Mouse (Mus musculus): ENCODE measurements at regions not wholly inside any gene's neighbourhood (a gene's known extent, or its start where the extent isn't known, plus 50 kb on each side); places are given as distances from the start of the nearest gene placed in this dataset.

GRCm38 (mm10) chr2:79158450-79159055 lies 96.7 kb upstream of the Itga4 start:
- WGBS: 64% methylated on average over 3 of the region's 3 CpGs
- no peak for ATAC-seq (replicated peaks; ENCODE audit: low FRiP score, low TSS enrichment, low read depth)
- H3K36me3 ChIP-seq (ENCODE audit: control insufficient read depth, insufficient read depth, low read length): no peaks in the 10 kb centered on the region
- no peak overlapping the region for H3K27ac ChIP-seq (ENCODE audit: low read depth)
- H3K4me3 ChIP-seq (ENCODE audit: low read depth, low read length): no peak overlapping the region
- no peak overlapping the region for H3K9ac ChIP-seq (ENCODE audit: low read length)
- no peaks in the 10 kb centered on the region for H3K27me3 ChIP-seq (replicated peaks; ENCODE audit: control insufficient read depth, insufficient read depth, low read length)
- no peak for DNase-seq (ENCODE audit: low spot score)
- no peaks in the 10 kb centered on the region for H3K9me3 ChIP-seq (ENCODE audit: control insufficient read depth, low read length)
- no peak overlapping the region for H3K4me2 ChIP-seq (ENCODE audit: low read length)
- H3K4me1 ChIP-seq (replicated peaks; ENCODE audit: control insufficient read depth, insufficient read depth, low read length): no peaks in the 10 kb centered on the region

GRCm38 (mm10) chr2:79159336-79159735 lies 95.9 kb upstream of the Itga4 start:
- Histone ChIP-seq H3K9me3 (ENCODE audit: control insufficient read depth, low read length) (no peaks in the 10 kb centered on the region), H3K9ac (ENCODE audit: low read length) (no peak overlapping the region), H3K4me3 (ENCODE audit: low read depth, low read length) (no peak overlapping the region), H3K27me3 (replicated peaks; ENCODE audit: control insufficient read depth, insufficient read depth, low read length) (no peaks in the 10 kb centered on the region), H3K27ac (ENCODE audit: low read depth) (no peak overlapping the region), H3K4me1 (replicated peaks; ENCODE audit: control insufficient read depth, insufficient read depth, low read length) (no peaks in the 10 kb centered on the region), H3K4me2 (ENCODE audit: low read length) (no peak overlapping the region), H3K36me3 (ENCODE audit: control insufficient read depth, insufficient read depth, low read length) (no peaks in the 10 kb centered on the region)
- DNase-seq (ENCODE audit: low spot score) (no peak), ATAC-seq (replicated peaks; ENCODE audit: low FRiP score, low TSS enrichment, low read depth) (no peak)
- 75% methylated on average over 5 of the region's 5 CpGs for WGBS

- H3K4me1 ChIP-seq (replicated peaks; ENCODE audit: control insufficient read depth, insufficient read depth, low read length): no peaks in the 10 kb centered on the region
- no peak for ATAC-seq (replicated peaks; ENCODE audit: low FRiP score, low TSS enrichment, low read depth)
- no peak overlapping the region for H3K4me2 ChIP-seq (ENCODE audit: low read length)
- H3K4me3 ChIP-seq (ENCODE audit: low read depth, low read length): no peak overlapping the region
- H3K36me3 ChIP-seq (ENCODE audit: control insufficient read depth, insufficient read depth, low read length): no peaks in the 10 kb centered on the region
- no peak for DNase-seq (ENCODE audit: low spot score)
- 60% methylated on average over 7 of the region's 7 CpGs for WGBS
- H3K9ac ChIP-seq (ENCODE audit: low read length): no peak overlapping the region
- H3K27ac ChIP-seq (ENCODE audit: low read depth): no peak overlapping the region
- H3K27me3 ChIP-seq (replicated peaks; ENCODE audit: control insufficient read depth, insufficient read depth, low read length): no peaks in the 10 kb centered on the region
- H3K9me3 ChIP-seq (ENCODE audit: control insufficient read depth, low read length): no peaks in the 10 kb centered on the region
Measured at GRCm38 (mm10) chr2:79172967-79173919, 82.0 kb upstream of the Itga4 start.

GRCm38 (mm10) chr2:79174282-79174681 lies 80.9 kb upstream of the Itga4 start:
- Histone ChIP-seq H3K9ac (ENCODE audit: low read length) (no peak overlapping the region), H3K4me2 (ENCODE audit: low read length) (no peak overlapping the region), H3K9me3 (ENCODE audit: control insufficient read depth, low read length) (no peaks in the 10 kb centered on the region), H3K27me3 (replicated peaks; ENCODE audit: control insufficient read depth, insufficient read depth, low read length) (no peaks in the 10 kb centered on the region), H3K36me3 (ENCODE audit: control insufficient read depth, insufficient read depth, low read length) (no peaks in the 10 kb centered on the region), H3K27ac (ENCODE audit: low read depth) (no peak overlapping the region), H3K4me3 (ENCODE audit: low read depth, low read length) (no peak overlapping the region), H3K4me1 (replicated peaks; ENCODE audit: control insufficient read depth, insufficient read depth, low read length) (no peaks in the 10 kb centered on the region)
- WGBS: 81% methylated on average over 4 of the region's 4 CpGs
- DNase-seq (ENCODE audit: low spot score): no peak
- no peak for ATAC-seq (replicated peaks; ENCODE audit: low FRiP score, low TSS enrichment, low read depth)

- H3K36me3 ChIP-seq (ENCODE audit: control insufficient read depth, insufficient read depth, low read length): no peaks in the 10 kb centered on the region
- H3K4me1 ChIP-seq (replicated peaks; ENCODE audit: control insufficient read depth, insufficient read depth, low read length): no peaks in the 10 kb centered on the region
- H3K9me3 ChIP-seq (ENCODE audit: control insufficient read depth, low read length): no peaks in the 10 kb centered on the region
- H3K27ac ChIP-seq (ENCODE audit: low read depth): peak overlapping the region; percentile 33; the same call in 1 of the 2 replicates
- H3K9ac ChIP-seq (ENCODE audit: low read length): no peak overlapping the region
- no peak for ATAC-seq (replicated peaks; ENCODE audit: low FRiP score, low TSS enrichment, low read depth)
- 70% methylated on average over 7 of the region's 7 CpGs for WGBS
- no peak for DNase-seq (ENCODE audit: low spot score)
- H3K4me3 ChIP-seq (ENCODE audit: low read depth, low read length): no peak overlapping the region
- no peak overlapping the region for H3K4me2 ChIP-seq (ENCODE audit: low read length)
- no peaks in the 10 kb centered on the region for H3K27me3 ChIP-seq (replicated peaks; ENCODE audit: control insufficient read depth, insufficient read depth, low read length)
Measured at GRCm38 (mm10) chr2:79180782-79181181, 74.4 kb upstream of the Itga4 start.

GRCm38 (mm10) chr2:79183034-79183630 lies 72.1 kb upstream of the Itga4 start:
- Histone ChIP-seq H3K36me3 (ENCODE audit: control insufficient read depth, insufficient read depth, low read length) (no peaks in the 10 kb centered on the region), H3K4me1 (replicated peaks; ENCODE audit: control insufficient read depth, insufficient read depth, low read length) (no peaks in the 10 kb centered on the region), H3K9ac (ENCODE audit: low read length) (no peak overlapping the region), H3K4me2 (ENCODE audit: low read length) (no peak overlapping the region), H3K27me3 (replicated peaks; ENCODE audit: control insufficient read depth, insufficient read depth, low read length) (no peaks in the 10 kb centered on the region), H3K4me3 (ENCODE audit: low read depth, low read length) (no peak overlapping the region), H3K9me3 (ENCODE audit: control insufficient read depth, low read length) (no peaks in the 10 kb centered on the region), H3K27ac (ENCODE audit: low read depth) (no peak overlapping the region)
- WGBS: 62% methylated on average over 7 of the region's 7 CpGs
- DNase-seq (ENCODE audit: low spot score) (no peak), ATAC-seq (replicated peaks; ENCODE audit: low FRiP score, low TSS enrichment, low read depth) (no peak)

GRCm38 (mm10) chr2:79185234-79186101 lies 69.8 kb upstream of the Itga4 start:
- no peak overlapping the region for H3K9ac ChIP-seq (ENCODE audit: low read length)
- H3K4me3 ChIP-seq (ENCODE audit: low read depth, low read length): no peak overlapping the region
- no peaks in the 10 kb centered on the region for H3K27me3 ChIP-seq (replicated peaks; ENCODE audit: control insufficient read depth, insufficient read depth, low read length)
- H3K4me2 ChIP-seq (ENCODE audit: low read length): no peak overlapping the region
- no peak overlapping the region for H3K27ac ChIP-seq (ENCODE audit: low read depth)
- 85% methylated on average over 11 of the region's 11 CpGs for WGBS
- no peak for DNase-seq (ENCODE audit: low spot score)
- H3K4me1 ChIP-seq (replicated peaks; ENCODE audit: control insufficient read depth, insufficient read depth, low read length): no peaks in the 10 kb centered on the region
- no peak for ATAC-seq (replicated peaks; ENCODE audit: low FRiP score, low TSS enrichment, low read depth)
- H3K9me3 ChIP-seq (ENCODE audit: control insufficient read depth, low read length): no peaks in the 10 kb centered on the region
- no peaks in the 10 kb centered on the region for H3K36me3 ChIP-seq (ENCODE audit: control insufficient read depth, insufficient read depth, low read length)

GRCm38 (mm10) chr2:79186878-79187277 lies 68.3 kb upstream of the Itga4 start:
- no peaks in the 10 kb centered on the region for H3K36me3 ChIP-seq (ENCODE audit: control insufficient read depth, insufficient read depth, low read length)
- H3K27ac ChIP-seq (ENCODE audit: low read depth): no peak overlapping the region
- H3K4me3 ChIP-seq (ENCODE audit: low read depth, low read length): no peak overlapping the region
- WGBS: 90% methylated on average over 7 of the region's 7 CpGs
- H3K4me1 ChIP-seq (replicated peaks; ENCODE audit: control insufficient read depth, insufficient read depth, low read length): no peaks in the 10 kb centered on the region
- no peak overlapping the region for H3K9ac ChIP-seq (ENCODE audit: low read length)
- no peak overlapping the region for H3K4me2 ChIP-seq (ENCODE audit: low read length)
- no peaks in the 10 kb centered on the region for H3K27me3 ChIP-seq (replicated peaks; ENCODE audit: control insufficient read depth, insufficient read depth, low read length)
- no peaks in the 10 kb centered on the region for H3K9me3 ChIP-seq (ENCODE audit: control insufficient read depth, low read length)
- DNase-seq (ENCODE audit: low spot score) (no peak), ATAC-seq (replicated peaks; ENCODE audit: low FRiP score, low TSS enrichment, low read depth) (no peak)

Measured in intestine, embryonic 14.5 days (tissue).